Mouse (Mus musculus): ENCODE measurements around the gene Tnnc2.

Tnnc2 gene

DNA sequence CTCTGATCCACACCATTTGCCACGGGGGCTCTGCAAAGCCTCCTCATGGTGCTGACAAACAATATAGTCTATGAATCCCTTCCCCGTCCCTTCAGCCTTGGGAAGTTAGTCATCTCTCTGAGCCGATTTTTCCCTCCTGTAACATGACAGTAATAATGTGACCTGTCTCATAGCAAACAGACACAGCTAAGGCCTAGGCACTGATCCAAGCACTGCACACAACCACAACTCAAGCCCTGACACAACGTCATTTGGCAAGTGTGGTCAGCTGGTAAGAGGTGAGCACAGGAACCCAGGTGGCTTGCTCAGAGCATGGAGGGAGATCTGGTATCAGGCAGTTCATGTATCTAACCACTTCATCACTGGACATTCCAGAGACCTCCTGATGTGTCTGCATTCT lies 16.1 kb upstream of the Tnnc2 start:
- no peak for DNase-seq (ENCODE audit: low read depth)

DNA sequence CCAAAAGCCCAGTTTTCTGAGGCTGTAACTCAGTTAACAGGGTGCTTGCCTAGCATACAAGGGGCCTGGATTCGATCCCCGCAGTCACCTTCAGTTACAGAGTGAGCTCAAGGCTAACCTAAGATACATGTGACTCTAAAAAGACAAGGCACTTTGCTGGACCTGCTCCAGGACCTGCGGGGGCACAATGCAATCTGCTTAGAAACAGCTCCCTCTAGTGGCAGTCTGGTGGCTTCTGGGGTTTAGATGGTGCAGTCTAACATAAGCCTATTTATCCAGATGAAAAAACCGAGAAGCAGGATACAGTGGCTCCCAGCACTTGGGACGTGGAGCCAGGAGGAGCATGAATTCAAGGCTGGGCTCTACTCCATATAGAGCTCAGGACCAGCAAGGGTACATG lies 14.5 kb upstream of the Tnnc2 start:
- peak; percentile 91 for DNase-seq (ENCODE audit: low read depth)

- peak; percentile 62 for DNase-seq (ENCODE audit: low read depth)
Measured at GRCm38 (mm10) chr2:164793772-164794171, 14.0 kb upstream of the Tnnc2 start.

GRCm38 (mm10) chr2:164793236-164793635 lies 13.5 kb upstream of the Tnnc2 start:
- DNase-seq (ENCODE audit: low read depth): peak; percentile 56

- DNase-seq (ENCODE audit: low read depth): no peak
Measured at GRCm38 (mm10) chr2:164792400-164793190, 12.8 kb upstream of the Tnnc2 start.

GRCm38 (mm10) chr2:164791841-164792261 lies 12.1 kb upstream of the Tnnc2 start:
- DNase-seq (ENCODE audit: low read depth): no peak

DNA sequence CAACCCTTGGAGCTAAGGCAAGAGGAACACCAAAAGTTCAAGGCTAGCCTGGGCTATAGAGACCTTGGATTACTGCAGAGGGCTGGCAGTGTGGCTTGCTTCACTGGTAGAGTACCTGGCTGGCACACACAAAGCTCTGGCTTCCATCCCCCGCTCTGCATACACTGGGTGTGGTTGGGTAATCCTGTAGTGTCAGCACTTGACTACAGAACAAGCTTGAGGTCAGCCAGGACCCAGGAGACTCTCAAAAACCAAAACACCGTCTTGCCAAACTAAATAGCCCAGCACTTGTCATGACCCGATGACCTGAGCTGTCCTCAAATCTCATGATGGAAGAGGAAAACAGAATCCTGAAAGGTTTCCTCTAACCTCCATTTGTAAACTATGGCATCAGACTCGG lies 10.7 kb upstream of the Tnnc2 start:
- peak; percentile 11 for DNase-seq (ENCODE audit: low read depth)

DNA sequence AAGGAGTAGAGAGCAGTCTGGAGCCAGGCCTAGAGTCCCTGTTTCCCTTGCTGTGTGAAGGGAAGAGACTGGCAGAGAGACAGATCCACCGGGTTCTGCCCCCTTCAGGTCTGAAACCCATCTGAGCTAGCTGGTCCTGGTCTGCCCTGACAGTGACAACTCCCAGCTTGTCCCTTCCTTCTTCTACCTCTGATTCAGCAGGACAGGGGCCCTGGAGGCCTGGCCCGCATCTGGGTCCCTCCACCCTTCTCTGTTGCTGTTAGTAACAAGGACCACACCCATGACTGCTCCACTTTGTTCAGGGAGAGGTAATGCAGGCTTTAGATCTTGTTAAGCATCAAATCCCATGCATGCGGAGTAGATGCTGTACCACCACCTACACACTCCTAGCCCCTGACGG lies 8.6 kb upstream of the Tnnc2 start:
- no peak for DNase-seq (ENCODE audit: low read depth)

- DNase-seq (ENCODE audit: low read depth): no peak
Measured at GRCm38 (mm10) chr2:164787779-164788178, 8.0 kb upstream of the Tnnc2 start.

GRCm38 (mm10) chr2:164787032-164787431 lies 7.3 kb upstream of the Tnnc2 start:
- DNase-seq (ENCODE audit: low read depth): peak; percentile 77

- peak; percentile 40 for DNase-seq (ENCODE audit: low read depth)
Measured at GRCm38 (mm10) chr2:164786388-164786885, 6.7 kb upstream of the Tnnc2 start.

- peak; percentile 74 for DNase-seq (ENCODE audit: low read depth)
Measured at GRCm38 (mm10) chr2:164785481-164786387, 6.0 kb upstream of the Tnnc2 start, which contains the start of gene Snx21. Gene Snx21, plus strand, starts transcription at chr2:164785823.

DNA sequence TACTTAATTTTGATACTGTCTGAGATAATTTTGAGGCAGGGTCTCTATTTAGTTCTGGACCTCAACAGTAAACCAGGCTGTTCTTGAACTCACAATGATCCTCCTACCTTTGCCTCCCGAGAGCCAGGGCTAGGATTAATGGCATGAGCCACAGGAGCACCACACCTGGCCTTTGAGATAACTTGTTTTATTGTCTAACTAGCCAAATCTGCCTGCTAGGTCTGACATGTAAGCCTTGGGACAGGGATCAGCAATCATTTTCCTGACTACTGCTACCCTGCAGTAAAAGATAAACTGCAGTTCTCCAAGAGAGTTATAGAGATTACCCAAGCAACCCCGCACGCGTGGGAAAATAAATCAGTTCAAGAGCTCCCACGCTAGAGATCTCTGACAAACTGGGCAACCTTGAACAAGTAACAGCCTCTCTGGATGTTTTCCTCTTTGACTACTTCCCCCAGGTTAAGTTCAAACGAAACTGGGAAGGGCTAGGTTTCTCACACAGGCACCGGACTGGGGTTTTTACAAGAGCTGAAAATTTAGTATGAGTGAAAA lies 5.2 kb upstream of the Tnnc2 start:
- DNase-seq (ENCODE audit: low read depth): no peak

DNA sequence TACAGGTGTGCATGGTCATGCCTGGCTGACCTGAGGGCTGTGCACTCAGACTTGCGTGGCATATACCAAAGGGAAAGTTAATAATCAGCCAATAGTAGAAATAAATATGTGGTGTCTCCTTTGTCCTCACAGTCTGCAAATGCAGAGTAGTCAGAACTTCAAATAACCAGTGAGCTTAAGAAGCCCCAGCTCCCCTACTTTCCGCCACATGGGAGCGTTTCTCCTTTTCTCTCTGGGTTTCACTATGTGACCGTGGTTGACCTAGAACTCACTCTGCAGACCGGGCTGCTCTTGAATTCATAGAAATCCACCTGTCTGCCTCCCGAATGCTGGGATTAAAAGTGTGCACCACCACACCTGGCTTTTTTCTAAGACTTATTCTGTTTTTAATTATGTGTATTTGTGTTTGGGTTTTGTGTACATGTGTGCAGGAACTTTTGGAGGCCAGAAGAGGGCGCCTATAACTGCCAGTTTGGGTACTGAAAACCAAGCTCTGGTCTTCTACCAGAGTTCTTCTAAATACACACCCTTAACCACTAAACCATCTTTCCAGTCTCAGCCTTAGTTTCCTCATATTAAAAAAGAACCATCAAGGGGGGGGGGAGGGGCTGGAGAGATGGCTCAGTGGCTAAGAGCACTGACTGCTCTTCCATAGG lies 4.3 kb upstream of the Tnnc2 start:
- DNase-seq (ENCODE audit: low read depth): peak; percentile 74

DNA sequence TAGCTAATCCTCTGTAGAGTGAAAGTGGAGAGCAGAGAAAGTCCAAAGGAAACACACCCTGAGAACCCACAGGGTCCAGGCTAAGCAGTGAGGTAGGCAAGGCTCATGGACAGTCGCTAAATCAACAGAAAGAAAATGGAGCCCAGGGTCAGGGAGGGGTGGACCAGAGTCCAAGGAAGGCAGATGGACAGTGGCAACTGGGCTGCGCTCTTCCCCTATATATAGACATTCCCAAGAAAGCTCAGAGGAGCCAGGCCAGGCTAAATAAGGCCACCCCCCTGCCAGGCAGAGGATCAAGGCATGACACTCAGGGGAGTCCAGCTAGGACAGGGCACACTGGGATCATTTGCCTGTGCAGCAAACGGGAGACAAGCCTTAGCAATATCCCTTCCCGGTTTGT lies 2.1 kb upstream of the Tnnc2 start:
- no peak for DNase-seq (ENCODE audit: low read depth)

GRCm38 (mm10) chr2:164778809-164779208 lies 958 bp downstream of the Tnnc2 start:
- DNase-seq (ENCODE audit: low read depth): no peak

GRCm38 (mm10) chr2:164778015-164778287 lies 1.8 kb downstream of the Tnnc2 start:
- no peak for DNase-seq (ENCODE audit: low read depth)

DNA sequence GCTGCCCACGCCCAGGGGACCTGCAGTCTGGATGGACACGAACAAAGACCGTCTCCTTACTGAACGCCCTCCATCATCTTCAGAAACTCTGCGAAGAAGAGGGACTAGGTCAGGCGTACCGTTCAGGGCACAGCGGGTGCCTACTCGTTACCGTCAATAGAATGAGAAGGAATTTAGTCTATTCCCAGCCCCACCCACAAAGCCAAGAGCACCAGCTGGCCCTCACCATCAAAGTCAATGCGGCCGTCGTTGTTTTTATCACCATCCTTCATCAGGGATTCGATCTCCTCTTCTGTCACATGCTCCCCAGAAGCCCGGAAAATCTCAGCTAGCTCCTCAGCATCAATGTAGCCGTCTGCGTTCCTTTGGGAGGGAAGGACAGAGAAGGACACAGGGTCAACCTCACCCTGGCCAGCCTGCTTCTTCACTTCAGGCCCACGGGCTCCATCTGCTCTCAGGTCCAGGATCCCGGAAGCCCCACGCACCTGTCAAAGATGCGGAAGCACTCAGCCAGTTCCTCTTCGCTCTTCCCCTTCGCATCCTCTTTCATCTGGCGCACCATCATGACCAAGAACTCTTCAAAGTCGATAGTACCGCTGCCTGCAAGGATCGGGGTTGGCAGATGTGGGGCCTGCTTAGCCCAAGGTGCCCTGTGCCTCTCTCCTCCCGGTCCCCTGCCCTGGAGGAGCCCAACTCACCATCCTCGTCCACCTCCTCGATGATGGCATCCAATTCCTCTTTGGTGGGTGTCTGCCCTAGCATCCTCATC lies 2.3 kb downstream of the Tnnc2 start:
- no peak for DNase-seq (ENCODE audit: low read depth)

- DNase-seq (ENCODE audit: low read depth): no peak
Measured at GRCm38 (mm10) chr2:164776801-164777200, 3.0 kb downstream of the Tnnc2 start.

GRCm38 (mm10) chr2:164776130-164776529 lies 3.6 kb downstream of the Tnnc2 start:
- no peak for DNase-seq (ENCODE audit: low read depth)

- no peak for DNase-seq (ENCODE audit: low read depth)
Measured at GRCm38 (mm10) chr2:164773989-164774364, 5.8 kb downstream of the Tnnc2 start.

Data from 416B (cell line).